Mouse (Mus musculus) heart, adult 10 weeks (tissue): ENCODE data around the gene Art3. TPM values are rescaled to one million over a fixed set of nuclear protein-coding genes. Genes with fewer than 3 reads are reported as not detected.

Experiments used
- polyA plus RNA-seq: library from polyadenylated mRNA; stranded (reverse); fragments of 350-450 nt; fragmentation: Illumina TruSeq; extraction: RNeasy Lipid Tissue Mini Kit (QIAGEN cat#74804); gene quantifications from one replicate; pipeline ENCODE4 v1.2.3, GENCODE M21; 2014; ENCODE audit warnings: low read depth, low replicate concordance

Art3 gene
- polyA plus RNA-seq: 833 TPM

GRCm38 (mm10) chr5:92331635-92332338, at the start of gene Art3:
Gene Art3 (plus strand): TSS chr5:92331827.

GRCm38 (mm10) chr5:92309681-92310511, 21.7 kb upstream of the Art3 start, which contains the start of gene Sdad1:
Gene Sdad1 (minus strand): TSS chr5:92310479.

GRCm38 (mm10) chr5:92327929-92328328, 3.7 kb upstream of the Art3 start, which contains the start of gene Cxcl9:
Gene Cxcl9 (minus strand): TSS chr5:92328079.

GRCm38 (mm10) chr5:92348794-92349413, 17.3 kb downstream of the Art3 start, which contains the start of gene Cxcl10:
Gene Cxcl10 (minus strand): TSS chr5:92348889.

GRCm38 (mm10) chr5:92435025-92435584, 103.5 kb downstream of the Art3 start, which contains the start of gene Nup54:
Gene Nup54 (minus strand): TSS chr5:92435219.

Other genes starting within 250 kb of the Art3 start
- gene G3bp2, start 248.1 kb upstream of the Art3 start, polyA plus RNA-seq: 44.4 TPM
- gene Uso1, start 193.9 kb upstream of the Art3 start, polyA plus RNA-seq: 41.5 TPM
- gene U90926, start 116.4 kb upstream of the Art3 start, polyA plus RNA-seq: not detected
- not detected for gene Ppef2, start 75.5 kb upstream of the Art3 start, polyA plus RNA-seq
- 18.8 TPM for gene Naaa, start 53.7 kb upstream of the Art3 start, polyA plus RNA-seq
- gene Sdad1, start 21.3 kb upstream of the Art3 start, polyA plus RNA-seq: 9.7 TPM
- gene Cxcl9, start 3.7 kb upstream of the Art3 start, polyA plus RNA-seq: 5.9 TPM
- 0.45 TPM for gene Cxcl10, start 17.1 kb downstream of the Art3 start, polyA plus RNA-seq
- gene Nup54, start 103.4 kb downstream of the Art3 start, polyA plus RNA-seq: 16.9 TPM
- 105 TPM for gene Scarb2, start 175.0 kb downstream of the Art3 start, polyA plus RNA-seq
- not detected for gene Fam47e, start 223.2 kb downstream of the Art3 start, polyA plus RNA-seq